ENCODE assay signal across 14 mouse cellular contexts in genomic region chr7:58779146-58779545, GRCm38 (mm10).
"Had no signal": no experiment of that assay in that cellular context is flagged by ENCODE, and none has a peak within 500 bp of the region (broad histone marks: within the 10 kb centered on the region; RNA-seq: fewer than 3 reads in every experiment).

No protein-coding gene starts in this region.

- DNase-seq: lung, adult 18-20 months; lung, embryonic 14.5 days; lung, postnatal 10 days; lung, postnatal 4 days; midbrain, embryonic 14.5 days; retina, postnatal 1 day; right cerebral cortex, adult 18-20 months; right cerebral cortex, postnatal 25 days; right cerebral cortex, postnatal 4 days; spleen, adult 18-20 months; thymus, adult 18-20 months; thymus, postnatal 14 days; thymus, postnatal 36 days had no signal

- ATAC-seq: midbrain, embryonic 16.5 days had no signal
